Mouse (Mus musculus): ENCODE measurements around the gene Crebbp.

- TF ChIP-seq CTCF (conservative IDR thresholded peaks at IDR 0.05; ENCODE audit: low read length) (no peak), POU5F1 (IDR thresholded peaks at IDR 0.05; ENCODE audit: borderline replicate concordance, low read length) (no peak)
These were observed 176.1 kb downstream of the Crebbp start for GRCm38 (mm10) chr16:4037690-4038089.

Measured in E14TG2a.4 (cell line).